Comparison of ENCODE assay signal across 8 mouse cellular contexts in genomic region chr5:43232149-43232479, GRCm38 (mm10). TPM values are rescaled to one million over a fixed set of nuclear protein-coding genes. Genes with fewer than 3 reads are reported as not detected.
A peak's percentile ranks its signal among the peaks of the same experiment; 100 is the strongest.
DNase-seq lines count a peak whose midpoint lies in the region; ATAC-seq and TF ChIP-seq lines count a peak whose summit lies in the region.

No protein-coding gene starts in this region.

- H3K9ac ChIP-seq in lung, embryonic 14.5 days = peak overlapping the region; percentile 87
- peak overlapping the region; percentile 48 for H3K9ac ChIP-seq in embryonic facial prominence, embryonic 15.5 days
- peak overlapping the region; percentile 94 for H3K9ac ChIP-seq in intestine, embryonic 16.5 days (ENCODE audit: low read depth, low read length)
- peak overlapping the region; percentile 100 for H3K9ac ChIP-seq in neural tube, embryonic 13.5 days

- H3K36me3 ChIP-seq in lung, embryonic 14.5 days (ENCODE audit: insufficient read depth) = no peaks in the 10 kb centered on the region
- no peaks in the 10 kb centered on the region for H3K36me3 ChIP-seq in embryonic facial prominence, embryonic 15.5 days
- H3K36me3 ChIP-seq in intestine, embryonic 16.5 days (ENCODE audit: control insufficient read depth, insufficient read depth, low read length) = no peaks in the 10 kb centered on the region
- no peaks in the 10 kb centered on the region for H3K36me3 ChIP-seq in neural tube, embryonic 13.5 days

- no peaks in the 10 kb centered on the region for H3K27me3 ChIP-seq in lung, embryonic 14.5 days (ENCODE audit: insufficient read depth, low read length)
- H3K27me3 ChIP-seq in embryonic facial prominence, embryonic 15.5 days = peaks cover 3% of the 10 kb centered on the region; the same call in 1 of the 2 replicates
- no peaks in the 10 kb centered on the region; the same call in 1 of the 2 replicates for H3K27me3 ChIP-seq in intestine, embryonic 16.5 days (replicated peaks; ENCODE audit: control insufficient read depth, insufficient read depth, low read length)
- H3K27me3 ChIP-seq in neural tube, embryonic 13.5 days = no peaks in the 10 kb centered on the region

- no peak for TF ChIP-seq CTCF in lung, embryonic 14.5 days (IDR thresholded peaks at IDR 0.05; ENCODE audit: low read depth)

- ATAC-seq in lung, embryonic 14.5 days (ENCODE audit: insufficient read depth) = no peak
- ATAC-seq in embryonic facial prominence, embryonic 15.5 days (ENCODE audit: insufficient number of reproducible peaks, low FRiP score, low TSS enrichment, low read depth) = no peak
- ATAC-seq in intestine, embryonic 16.5 days = no peak
- ATAC-seq in neural tube, embryonic 13.5 days (ENCODE audit: low read depth) = no peak

- H3K4me3 ChIP-seq in lung, embryonic 14.5 days (ENCODE audit: low read depth, low read length) = peak overlapping the region; percentile 87
- H3K4me3 ChIP-seq in embryonic facial prominence, embryonic 15.5 days (replicated peaks) = peak overlapping the region; percentile 87
- peak overlapping the region; percentile 76 for H3K4me3 ChIP-seq in intestine, embryonic 16.5 days (ENCODE audit: low read length)
- H3K4me3 ChIP-seq in neural tube, embryonic 13.5 days = peak overlapping the region; percentile 98

- WGBS in lung, embryonic 14.5 days = 2% methylated on average over 6 of the region's 6 CpGs
- 2% methylated on average over 6 of the region's 6 CpGs for WGBS in embryonic facial prominence, embryonic 15.5 days
- 2% methylated on average over 6 of the region's 6 CpGs for WGBS in intestine, embryonic 16.5 days
- 6% methylated on average over 6 of the region's 6 CpGs for WGBS in neural tube, embryonic 13.5 days

- no peak overlapping the region; the same call in 1 of the 2 replicates for H3K27ac ChIP-seq in lung, embryonic 14.5 days (ENCODE audit: low read depth)
- H3K27ac ChIP-seq in embryonic facial prominence, embryonic 15.5 days (replicated peaks) = peak overlapping the region; percentile 98
- H3K27ac ChIP-seq in intestine, embryonic 16.5 days (ENCODE audit: low read length) = peak overlapping the region; percentile 76
- peak overlapping the region; percentile 99 for H3K27ac ChIP-seq in neural tube, embryonic 13.5 days (replicated peaks)

- peak overlapping the region; percentile 90 for H3K4me2 ChIP-seq in lung, embryonic 14.5 days
- H3K4me2 ChIP-seq in embryonic facial prominence, embryonic 15.5 days (replicated peaks) = peak overlapping the region; percentile 98
- H3K4me2 ChIP-seq in intestine, embryonic 16.5 days (ENCODE audit: low read depth, low read length) = peak overlapping the region; percentile 84
- H3K4me2 ChIP-seq in neural tube, embryonic 13.5 days = peak overlapping the region; percentile 81

- DNase-seq in lung, embryonic 14.5 days = no peak
- DNase-seq in lung, postnatal 36 days = no peak
- DNase-seq in Muller cell, postnatal 12 days (ENCODE audit: inconsistent ontology term) = no peak
- no peak for DNase-seq in adrenal gland, adult 18-20 months (ENCODE audit: low spot score in 2 of 2)
- DNase-seq in frontal cortex, postnatal 14 days (ENCODE audit: low spot score in 2 of 2) = no peak

- peaks cover 3% of the 10 kb centered on the region; the same call in 1 of the 2 replicates for H3K4me1 ChIP-seq in lung, embryonic 14.5 days (ENCODE audit: insufficient read depth)
- peaks cover 5% of the 10 kb centered on the region; the same call in 1 of the 2 replicates for H3K4me1 ChIP-seq in embryonic facial prominence, embryonic 15.5 days
- peaks cover 5% of the 10 kb centered on the region; the same call in 1 of the 2 replicates for H3K4me1 ChIP-seq in intestine, embryonic 16.5 days (ENCODE audit: control insufficient read depth, insufficient read depth, low read length)
- H3K4me1 ChIP-seq in neural tube, embryonic 13.5 days (replicated peaks) = peaks cover 14% of the 10 kb centered on the region

- no peaks in the 10 kb centered on the region for H3K9me3 ChIP-seq in lung, embryonic 14.5 days (ENCODE audit: low read depth, low read length)
- no peaks in the 10 kb centered on the region for H3K9me3 ChIP-seq in embryonic facial prominence, embryonic 15.5 days (replicated peaks)
- H3K9me3 ChIP-seq in intestine, embryonic 16.5 days (ENCODE audit: control insufficient read depth, low read length) = no peaks in the 10 kb centered on the region
- no peaks in the 10 kb centered on the region for H3K9me3 ChIP-seq in neural tube, embryonic 13.5 days

RNA-seq across cellular contexts. Expression of gene Cpeb2, which starts 0.9 kb away (rescaled TPM):
- 1.8 and 1.9 TPM in 2 replicates for polyA plus RNA-seq in lung, embryonic 14.5 days (2014; fragmentation: Nextera tagmentation; extraction: Ambion mirVana)
- polyA plus RNA-seq in embryonic facial prominence, embryonic 15.5 days (2015; fragmentation: Nextera tagmentation; extraction: Ambion mirVana) = 3.8 and 4.9 TPM in 2 replicates
- polyA plus RNA-seq in intestine, embryonic 16.5 days (2015; fragmentation: Nextera tagmentation; extraction: Ambion mirVana) = 1.4 and 2.2 TPM in 2 replicates
- 12.9 and 14.5 TPM in 2 replicates for polyA plus RNA-seq in neural tube, embryonic 13.5 days (2015; fragmentation: Nextera tagmentation; extraction: Ambion mirVana)
- 10 to 100 TPM; 36.7 to 46.5 TPM for total RNA-seq in adrenal gland, adult 18-20 months (2021)

Comparison
In these comparisons a context has a peak if more than half of its experiments do, and no peak if none do; other contexts are left out.
1. H3K9ac ChIP-seq: peak in every context shown above with its lines; median percentile 100 in neural tube, embryonic 13.5 days; 94 in intestine, embryonic 16.5 days; 87 in lung, embryonic 14.5 days; 48 in embryonic facial prominence, embryonic 15.5 days.